Comparison of ENCODE assay signal across 28 mouse cellular contexts in genomic region chr1:121785631-121786030, GRCm38 (mm10).
A peak's percentile ranks its signal among the peaks of the same experiment; 100 is the strongest.
DNase-seq lines count a peak whose midpoint lies in the region; ATAC-seq and TF ChIP-seq lines count a peak whose summit lies in the region.
"Had no signal": no experiment of that assay in that cellular context is flagged by ENCODE, and none has a peak within 500 bp of the region (broad histone marks: within the 10 kb centered on the region; RNA-seq: fewer than 3 reads in every experiment).

No protein-coding gene starts in this region.

- H3K27ac ChIP-seq in midbrain, embryonic 13.5 days: no peak overlapping the region
- no peak overlapping the region for H3K27ac ChIP-seq in midbrain, postnatal 0 days (ENCODE audit: low read depth, low read length)
- H3K27ac ChIP-seq in forebrain, embryonic 16.5 days (ENCODE audit: low read length): no peak overlapping the region
- H3K27ac ChIP-seq: embryonic facial prominence, embryonic 13.5 days; gastrocnemius, adult 2 months; hindbrain, embryonic 13.5 days; limb, embryonic 12.5 days; liver, embryonic 15.5 days had no signal

- H3K27me3 ChIP-seq in midbrain, embryonic 13.5 days: no peaks in the 10 kb centered on the region
- H3K27me3 ChIP-seq in midbrain, postnatal 0 days (ENCODE audit: insufficient read depth, low read length): no peaks in the 10 kb centered on the region
- no peaks in the 10 kb centered on the region for H3K27me3 ChIP-seq in forebrain, embryonic 16.5 days (replicated peaks; ENCODE audit: control insufficient read depth, insufficient read depth, low read length)
- H3K27me3 ChIP-seq: embryonic facial prominence, embryonic 13.5 days; hindbrain, embryonic 13.5 days; limb, embryonic 12.5 days; liver, embryonic 15.5 days had no signal

- no peak overlapping the region for H3K9ac ChIP-seq in midbrain, embryonic 13.5 days (replicated peaks)
- H3K9ac ChIP-seq in midbrain, postnatal 0 days (replicated peaks; ENCODE audit: low read length, poor library complexity, severe bottlenecking): no peak overlapping the region
- H3K9ac ChIP-seq in forebrain, embryonic 16.5 days (replicated peaks; ENCODE audit: low read depth, low read length): no peak overlapping the region
- H3K9ac ChIP-seq: embryonic facial prominence, embryonic 13.5 days; hindbrain, embryonic 13.5 days; limb, embryonic 12.5 days; liver, embryonic 15.5 days; lung, embryonic 14.5 days had no signal

- no peaks in the 10 kb centered on the region for H3K4me1 ChIP-seq in midbrain, embryonic 13.5 days (replicated peaks)
- H3K4me1 ChIP-seq in midbrain, postnatal 0 days (ENCODE audit: insufficient read depth, low read length): no peaks in the 10 kb centered on the region
- H3K4me1 ChIP-seq in forebrain, embryonic 16.5 days (replicated peaks; ENCODE audit: control insufficient read depth, insufficient read depth, low read length): no peaks in the 10 kb centered on the region
- H3K4me1 ChIP-seq: limb, embryonic 12.5 days; liver, embryonic 15.5 days had no signal

- no peak for DNase-seq in frontal cortex, postnatal 25 days (ENCODE audit: low spot score in 2 of 2)
- DNase-seq in midbrain, postnatal 0 days (ENCODE audit: low spot score): no peak
- no peak for DNase-seq in spleen, postnatal 14 days (ENCODE audit: low spot score in 2 of 2)
- DNase-seq in retina, postnatal 1 day: no peak
- DNase-seq: B cell, adult 2 months; cerebellum, adult 11 months; cerebellum, adult 9-10 months; cerebellum, postnatal 36 days; gastrocnemius, adult 2 months; gastrocnemius, postnatal 36 days; heart, adult 18-20 months; heart, postnatal 36 days; kidney, adult 9 months; kidney, postnatal 25 days; lung, embryonic 14.5 days; lung, postnatal 14 days; right cerebral cortex, postnatal 4 days; thymus, postnatal 4 days had no signal

- H3K4me3 ChIP-seq in midbrain, embryonic 13.5 days (replicated peaks): no peak overlapping the region
- no peak overlapping the region for H3K4me3 ChIP-seq in midbrain, postnatal 0 days (ENCODE audit: low read depth, low read length)
- H3K4me3 ChIP-seq in forebrain, embryonic 16.5 days (replicated peaks; ENCODE audit: low read length): no peak overlapping the region
- H3K4me3 ChIP-seq: embryonic facial prominence, embryonic 13.5 days; erythroblast, embryonic 14.5 days; gastrocnemius, adult 2 months; hindbrain, embryonic 13.5 days; limb, embryonic 12.5 days; liver, embryonic 15.5 days had no signal

- no peak overlapping the region for H3K4me2 ChIP-seq in midbrain, embryonic 13.5 days (replicated peaks)
- no peak overlapping the region for H3K4me2 ChIP-seq in midbrain, postnatal 0 days (ENCODE audit: low read depth, low read length, poor library complexity, severe bottlenecking)
- H3K4me2 ChIP-seq in forebrain, embryonic 16.5 days (ENCODE audit: low read length): no peak overlapping the region
- H3K4me2 ChIP-seq: embryonic facial prominence, embryonic 13.5 days; heart, embryonic 11.5 days; hindbrain, embryonic 13.5 days; limb, embryonic 12.5 days; liver, embryonic 15.5 days; lung, embryonic 14.5 days had no signal

- no peak for TF ChIP-seq CTCF in midbrain, postnatal 0 days (IDR thresholded peaks at IDR 0.05)

- ATAC-seq in frontal cortex, adult (ENCODE audit: low TSS enrichment): peak; percentile 67
- ATAC-seq in midbrain, embryonic 13.5 days: 0 out of 2 replicates have a peak, but pooled peaks have one; percentile 34
- no peak for ATAC-seq in midbrain, postnatal 0 days (ENCODE audit: low FRiP score)
- peak; percentile 91 for ATAC-seq in forebrain, embryonic 16.5 days
- ATAC-seq: intestine, postnatal 0 days had no signal

- no peaks in the 10 kb centered on the region for H3K36me3 ChIP-seq in midbrain, embryonic 13.5 days
- no peaks in the 10 kb centered on the region for H3K36me3 ChIP-seq in midbrain, postnatal 0 days (ENCODE audit: insufficient read depth, low read length)
- no peaks in the 10 kb centered on the region for H3K36me3 ChIP-seq in forebrain, embryonic 16.5 days (ENCODE audit: control insufficient read depth, insufficient read depth)
- H3K36me3 ChIP-seq: embryonic facial prominence, embryonic 13.5 days; hindbrain, embryonic 13.5 days; limb, embryonic 12.5 days; liver, embryonic 15.5 days had no signal

- H3K9me3 ChIP-seq in midbrain, embryonic 13.5 days: no peaks in the 10 kb centered on the region
- no peaks in the 10 kb centered on the region for H3K9me3 ChIP-seq in midbrain, postnatal 0 days (ENCODE audit: low read length)
- no peaks in the 10 kb centered on the region for H3K9me3 ChIP-seq in forebrain, embryonic 16.5 days (ENCODE audit: control insufficient read depth, low read length)
- H3K9me3 ChIP-seq: embryonic facial prominence, embryonic 13.5 days; hindbrain, embryonic 13.5 days; limb, embryonic 12.5 days; liver, embryonic 15.5 days had no signal

- 46% methylated on average over 3 of the region's 3 CpGs for WGBS in midbrain, embryonic 13.5 days
- 27% methylated on average over 3 of the region's 3 CpGs for WGBS in midbrain, postnatal 0 days
- 41% methylated on average over 3 of the region's 3 CpGs for WGBS in forebrain, embryonic 16.5 days
